Mouse (Mus musculus) MEL (cell line): ENCODE data around the gene Cyp4a31.

Experiments
- EP300 ChIP-seq, 2 experiments: IDR thresholded peaks; 2 replicates each; pipeline ENCODE4 v1.6.1; 2011; ENCODE audit warnings: improper control_type of control experiment in 2 of 2, low read length in 2 of 2, low read depth in 1 of 2, mild to moderate bottlenecking in 1 of 2
- GABPA ChIP-seq: IDR thresholded peaks from 2 replicates; pipeline ENCODE4 v1.6.1; 2012; ENCODE audit warnings: low read depth, mild to moderate bottlenecking, inconsistent platforms, low read length, improper control_type of control experiment, moderate library complexity
- GATA1 ChIP-seq: IDR thresholded peaks from 2 replicates; pipeline ENCODE4 v1.6.1; 2011; ENCODE audit warnings: low read depth, low read length, improper control_type of control experiment
- MEF2A ChIP-seq: IDR thresholded peaks from 2 replicates; pipeline ENCODE4 v1.6.1; 2014; ENCODE audit warnings: low read depth, mild to moderate bottlenecking, inconsistent platforms, low read length, improper control_type of control experiment; ENCODE audit not compliant: poor library complexity, insufficient replicate concordance, severe bottlenecking; ENCODE audit errors: extremely low read depth
- UBTF ChIP-seq: IDR thresholded peaks from 2 replicates; pipeline ENCODE4 v1.6.1; 2012; ENCODE audit warnings: low read depth, mild to moderate bottlenecking, inconsistent platforms, low read length, improper control_type of control experiment, moderate library complexity, borderline replicate concordance; ENCODE audit not compliant: insufficient read depth

GRCm38 (mm10) chr4:115552726-115553125 lies 10.7 kb upstream of the Cyp4a31 start:
- TF ChIP-seq MEF2A (no peak), UBTF (no peak), GABPA (no peak), GATA1 (no peak), EP300 (IDR thresholded peaks at IDR 0.05; ENCODE audit: low read depth in 1 of 2, low read length in 2 of 2) (no peak)
